In the genomic region with DNA sequence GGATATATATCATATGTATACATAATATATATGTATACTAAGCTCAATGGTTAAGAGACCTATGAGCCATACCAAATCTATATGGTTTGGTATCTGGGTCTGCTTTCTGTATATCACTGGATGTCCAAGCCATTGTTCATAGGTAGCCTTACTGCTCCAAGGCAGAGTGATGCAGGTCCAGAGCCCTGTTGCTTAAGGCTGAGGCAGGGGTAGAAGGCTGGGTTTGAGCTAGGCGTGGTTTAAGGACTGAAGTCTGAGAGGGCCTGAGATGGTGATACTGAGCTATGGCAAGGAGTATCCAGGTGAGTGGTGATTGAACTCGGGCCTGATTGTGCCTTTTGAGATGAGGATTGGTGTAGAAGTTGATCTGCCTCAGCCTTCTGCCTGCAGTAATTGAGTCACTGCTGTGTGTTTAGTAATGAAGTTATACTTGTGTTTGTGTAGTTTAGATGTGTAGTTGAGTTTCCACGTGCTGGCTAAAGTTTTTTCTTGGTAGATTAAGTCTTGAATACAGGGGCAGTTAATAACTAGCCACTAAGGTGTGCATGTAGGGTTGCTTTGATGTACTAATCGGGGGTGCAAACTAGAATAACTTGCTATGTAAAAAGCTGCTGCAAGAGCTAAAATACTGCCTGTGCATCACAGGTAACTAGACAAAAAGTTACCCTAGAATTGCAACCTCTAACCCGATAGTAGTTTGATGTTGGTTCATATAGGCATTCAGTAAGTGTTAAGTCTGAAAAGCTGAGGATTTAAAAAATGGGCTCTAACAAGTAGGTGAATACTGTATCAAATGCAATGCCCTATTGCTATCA, we compare ENCODE assay signal across 8 mouse cellular contexts. TPM values are rescaled to one million over a fixed set of nuclear protein-coding genes. Genes with fewer than 3 reads are reported as not detected.
DNase-seq lines count a peak whose midpoint lies in the region; ATAC-seq and TF ChIP-seq lines count a peak whose summit lies in the region.

No protein-coding gene starts in this region.

- TF ChIP-seq POLR2A in heart, adult 2 months (IDR thresholded peaks at IDR 0.05; ENCODE audit: insufficient read depth, low read depth, low read length), result no peak

- peak overlapping the region in 1 of 2 experiments; percentile 92; a peak in 1 of 4 replicates for H3K4me3 ChIP-seq in heart, embryonic 14.5 days (ENCODE audit: control insufficient read depth in 1 of 2, insufficient read depth in 1 of 2, low read depth in 1 of 2, low read length in 2 of 2)
- H3K4me3 ChIP-seq in heart, adult 2 months, result no peak overlapping the region; the same call in 1 of the 2 replicates
- H3K4me3 ChIP-seq in ES-E14 (ENCODE audit: insufficient read depth in 1 of 2, low read depth in 1 of 2, low read length in 2 of 2, poor library complexity in 1 of 2, severe bottlenecking in 1 of 2), result no peak overlapping the region
- no peak overlapping the region; the same call in 1 of the 2 replicates for H3K4me3 ChIP-seq in forebrain, embryonic 16.5 days (replicated peaks; ENCODE audit: low read length)
- H3K4me3 ChIP-seq in liver, postnatal 0 days (ENCODE audit: low read depth, low read length), result no peak overlapping the region

- ATAC-seq in heart, embryonic 14.5 days (ENCODE audit: insufficient number of reproducible peaks, insufficient read depth, low FRiP score, low read depth), result no peak
- no peak for ATAC-seq in forebrain, embryonic 16.5 days
- ATAC-seq in liver, postnatal 0 days, result no peak

- peak overlapping the region; percentile 96 for H3K9ac ChIP-seq in heart, embryonic 14.5 days (ENCODE audit: low read length)
- no peak overlapping the region for H3K9ac ChIP-seq in heart, adult 2 months (ENCODE audit: low read depth, low read length)
- no peak overlapping the region for H3K9ac ChIP-seq in ES-E14 (ENCODE audit: insufficient read depth, low read depth, low read length, poor library complexity, severe bottlenecking)
- H3K9ac ChIP-seq in forebrain, embryonic 16.5 days (replicated peaks; ENCODE audit: low read depth, low read length), result peak overlapping the region; percentile 93
- no peak overlapping the region for H3K9ac ChIP-seq in liver, postnatal 0 days (replicated peaks)

- peaks cover 4% of the 10 kb centered on the region for H3K79me2 ChIP-seq in heart, adult 2 months (replicated peaks; ENCODE audit: control insufficient read depth, insufficient read depth, low read length)

- no peaks in the 10 kb centered on the region for H3K9me3 ChIP-seq in heart, embryonic 14.5 days (ENCODE audit: control insufficient read depth, low read length)
- no peaks in the 10 kb centered on the region for H3K9me3 ChIP-seq in ES-E14 (ENCODE audit: control insufficient read depth, insufficient read depth, low read depth, low read length)
- no peaks in the 10 kb centered on the region for H3K9me3 ChIP-seq in forebrain, embryonic 16.5 days (ENCODE audit: control insufficient read depth, low read length)
- H3K9me3 ChIP-seq in liver, postnatal 0 days (ENCODE audit: low read length), result no peaks in the 10 kb centered on the region

- no peak for TF ChIP-seq EP300 in heart, adult 2 months (IDR thresholded peaks at IDR 0.05; ENCODE audit: insufficient read depth, low read depth, low read length)
- TF ChIP-seq EP300 in liver, postnatal 0 days (IDR thresholded peaks at IDR 0.05; ENCODE audit: low read depth), result no peak

- H3K27me3 ChIP-seq in heart, embryonic 14.5 days (ENCODE audit: control insufficient read depth, insufficient read depth, low read length), result no peaks in the 10 kb centered on the region
- no peaks in the 10 kb centered on the region for H3K27me3 ChIP-seq in heart, adult 2 months (ENCODE audit: control insufficient read depth, insufficient read depth, low read length)
- no peaks in the 10 kb centered on the region for H3K27me3 ChIP-seq in forebrain, embryonic 16.5 days (replicated peaks; ENCODE audit: control insufficient read depth, insufficient read depth, low read length)
- H3K27me3 ChIP-seq in liver, postnatal 0 days (ENCODE audit: insufficient read depth, low read length), result no peaks in the 10 kb centered on the region

- peaks cover 16 to 31% of the 10 kb centered on the region in 2 experiments for H3K4me1 ChIP-seq in heart, embryonic 14.5 days (ENCODE audit: control insufficient read depth in 2 of 2, insufficient read depth in 2 of 2, low read length in 2 of 2)
- H3K4me1 ChIP-seq in heart, adult 2 months (ENCODE audit: control insufficient read depth, insufficient read depth, low read length), result peaks cover 5% of the 10 kb centered on the region
- peaks cover 0 to 6% of the 10 kb centered on the region in 2 experiments; a peak in 2 of 4 replicates for H3K4me1 ChIP-seq in ES-E14 (ENCODE audit: control insufficient read depth in 2 of 2, insufficient read depth in 2 of 2, low read length in 2 of 2, poor library complexity in 1 of 2)
- H3K4me1 ChIP-seq in forebrain, embryonic 16.5 days (replicated peaks; ENCODE audit: control insufficient read depth, insufficient read depth, low read length), result peaks cover 26% of the 10 kb centered on the region
- H3K4me1 ChIP-seq in liver, postnatal 0 days (ENCODE audit: insufficient read depth), result peaks cover 40% of the 10 kb centered on the region

- peaks cover 40% of the 10 kb centered on the region for H3K36me3 ChIP-seq in heart, embryonic 14.5 days (ENCODE audit: control insufficient read depth, insufficient read depth, low read length)
- peaks cover 9% of the 10 kb centered on the region; the same call in 1 of the 2 replicates for H3K36me3 ChIP-seq in heart, adult 2 months (ENCODE audit: control insufficient read depth, insufficient read depth, low read length)
- peaks cover 30% of the 10 kb centered on the region for H3K36me3 ChIP-seq in ES-E14 (ENCODE audit: control insufficient read depth, insufficient read depth, low read length, poor library complexity, severe bottlenecking)
- H3K36me3 ChIP-seq in forebrain, embryonic 16.5 days (ENCODE audit: control insufficient read depth, insufficient read depth), result peaks cover 20% of the 10 kb centered on the region
- peaks cover 39% of the 10 kb centered on the region for H3K36me3 ChIP-seq in liver, postnatal 0 days (replicated peaks; ENCODE audit: insufficient read depth, low read length)

- WGBS in heart, embryonic 14.5 days, result 46% methylated on average over 5 of the region's 5 CpGs
- WGBS in heart, adult 2 months, result 59% methylated on average over 5 of the region's 5 CpGs
- 40% methylated on average over 5 of the region's 5 CpGs for WGBS in forebrain, embryonic 16.5 days
- WGBS in liver, postnatal 0 days (ENCODE audit: insufficient replicate concordance), result 51% methylated on average over 5 of the region's 5 CpGs

- no peak for TF ChIP-seq CTCF in heart, adult 2 months (IDR thresholded peaks at IDR 0.05)
- no peak for TF ChIP-seq CTCF in liver, postnatal 0 days (IDR thresholded peaks at IDR 0.05; ENCODE audit: low read depth)

- H3K27ac ChIP-seq in heart, embryonic 14.5 days (replicated peaks in 1 of 2; ENCODE audit: control insufficient read depth in 1 of 2, insufficient read depth in 1 of 2, low read depth in 2 of 2, low read length in 2 of 2), result peak overlapping the region in 1 of 2 experiments; percentile 75; a peak in 1 of 4 replicates
- H3K27ac ChIP-seq in heart, adult 2 months, result no peak overlapping the region
- no peak overlapping the region; the same call in 1 of the 2 replicates for H3K27ac ChIP-seq in ES-E14 (ENCODE audit: insufficient read depth, low read depth, low read length, poor library complexity, severe bottlenecking)
- no peak overlapping the region for H3K27ac ChIP-seq in forebrain, embryonic 16.5 days (ENCODE audit: low read length)
- no peak overlapping the region for H3K27ac ChIP-seq in liver, postnatal 0 days (ENCODE audit: low read depth)

- H3K4me2 ChIP-seq in heart, embryonic 14.5 days (ENCODE audit: low read length), result peak overlapping the region; percentile 77
- peak overlapping the region; percentile 67 for H3K4me2 ChIP-seq in forebrain, embryonic 16.5 days (ENCODE audit: low read length)
- 0 out of 2 replicates have a peak overlapping the region, but pooled peaks have one; percentile 96 for H3K4me2 ChIP-seq in liver, postnatal 0 days (ENCODE audit: low read depth, low read length)

- in situ Hi-C loops in ES-E14 (cut with MboI; ENCODE audit: low sequenced_read_pairs in 2 of 2, unreplicated experiment in 2 of 2), result no loop called here

- DNase-seq in heart, adult 2 months, result no peak
- no peak for DNase-seq in ES-E14 (ENCODE audit: low read depth, low spot score)
- no peak for DNase-seq in liver, postnatal 0 days
- DNase-seq in left cerebral cortex, postnatal 14 days (ENCODE audit: low spot score in 2 of 2), result no peak
- no peak for DNase-seq in urinary bladder, postnatal 4 days (ENCODE audit: low spot score in 2 of 2)
- DNase-seq in left cerebral cortex, adult 11 months (ENCODE audit: low spot score), result no peak

- intact Hi-C loops in heart, adult 2 months (cut with DNase I), result no loop called here
- intact Hi-C loops in left cerebral cortex, postnatal 14 days (cut with DNase I), result no loop called here

TF ChIP-seq in ES-E14, 5 proteins besides CTCF, POLR2A, EP300 and RAD21 (continues in another document):
- TF ChIP-seq ZC3H11A (IDR thresholded peaks at IDR 0.05; ENCODE audit: borderline replicate concordance, low read depth, low read length), result no peak

RNA-seq across cellular contexts. Expression of gene Gcn1l1, which starts 1.1 kb away (rescaled TPM):
- polyA plus RNA-seq in heart, embryonic 14.5 days (2014; fragmentation: Nextera tagmentation; extraction: Ambion mirVana), result 25.2 and 26.3 TPM in 2 replicates
- 10 to 100 TPM; 34.2 to 40.1 TPM for total RNA-seq in heart, adult 2 months (2021)
- polyA plus RNA-seq in heart, adult 2 months (2012; rRNA removed), result 21.5 and 34.6 TPM in 2 replicates
- 112 and 163 TPM in 2 replicates for total RNA-seq in ES-E14 (2012; rRNA removed)
- polyA plus RNA-seq in forebrain, embryonic 16.5 days (2015; fragmentation: Nextera tagmentation; extraction: Ambion mirVana), result 44.7 and 53.6 TPM in 2 replicates
- polyA plus RNA-seq in liver, postnatal 0 days (2015; fragmentation: Nextera tagmentation; extraction: Ambion mirVana), result 7.7 and 10.3 TPM in 2 replicates
- 10 to 100 TPM; 64.0 to 69.7 TPM for total RNA-seq in left cerebral cortex, postnatal 14 days (2021)

RNA-seq across cellular contexts. Expression of gene Rplp0, which starts 4.7 kb away (rescaled TPM):
- 1,183 and 1,268 TPM in 2 replicates for polyA plus RNA-seq in heart, embryonic 14.5 days (2014; fragmentation: Nextera tagmentation; extraction: Ambion mirVana)
- 100 to 1,000 TPM; 587 to 705 TPM for total RNA-seq in heart, adult 2 months (2021)
- polyA plus RNA-seq in heart, adult 2 months (2012; rRNA removed), result 1,240 and 1,274 TPM in 2 replicates
- 2,284 and 2,327 TPM in 2 replicates for total RNA-seq in ES-E14 (2012; rRNA removed)
- 944 and 986 TPM in 2 replicates for polyA plus RNA-seq in forebrain, embryonic 16.5 days (2015; fragmentation: Nextera tagmentation; extraction: Ambion mirVana)
- 793 and 822 TPM in 2 replicates for polyA plus RNA-seq in liver, postnatal 0 days (2015; fragmentation: Nextera tagmentation; extraction: Ambion mirVana)
- total RNA-seq in left cerebral cortex, postnatal 14 days (2021), result 100 to 1,000 TPM; 286 to 303 TPM

RNA-seq across cellular contexts. Expression of gene Pxn, which starts 57.5 kb away (rescaled TPM):
- polyA plus RNA-seq in heart, embryonic 14.5 days (2014; fragmentation: Nextera tagmentation; extraction: Ambion mirVana), result 14.4 and 19.1 TPM in 2 replicates
- total RNA-seq in heart, adult 2 months (2021), result 10 to 100 TPM; 35.9 to 37.1 TPM
- polyA plus RNA-seq in heart, adult 2 months (2012; rRNA removed), result 51.9 and 56.5 TPM in 2 replicates
- total RNA-seq in ES-E14 (2012; rRNA removed), result 25.5 and 29.4 TPM in 2 replicates
- 20.6 and 22.5 TPM in 2 replicates for polyA plus RNA-seq in forebrain, embryonic 16.5 days (2015; fragmentation: Nextera tagmentation; extraction: Ambion mirVana)
- 14.9 and 16.3 TPM in 2 replicates for polyA plus RNA-seq in liver, postnatal 0 days (2015; fragmentation: Nextera tagmentation; extraction: Ambion mirVana)
- total RNA-seq in left cerebral cortex, postnatal 14 days (2021), result 10 to 100 TPM; 20.8 to 22.1 TPM

Comparison
In these comparisons a context has a peak if more than half of its experiments do, and no peak if none do; other contexts are left out.
1. H3K9ac ChIP-seq: peak in heart, embryonic 14.5 days (single experiment) and forebrain, embryonic 16.5 days (single experiment); none in heart, adult 2 months (single experiment), ES-E14 (single experiment) and liver, postnatal 0 days (single experiment).
2. Peak in every context shown above with its lines, with median percentiles within 50 percentile points of each other: H3K4me2 ChIP-seq.